ENCODE assay signal across 10 mouse cellular contexts in genomic region chr15:91752111-91752510, GRCm38 (mm10).
DNase-seq lines count a peak whose midpoint lies in the region; ATAC-seq and TF ChIP-seq lines count a peak whose summit lies in the region.
"Had no signal": no experiment of that assay in that cellular context is flagged by ENCODE, and none has a peak within 500 bp of the region (broad histone marks: within the 10 kb centered on the region; RNA-seq: fewer than 3 reads in every experiment).

No protein-coding gene starts in this region.

- no peak for TF ChIP-seq EP300 in liver, postnatal 0 days (IDR thresholded peaks at IDR 0.05; ENCODE audit: low read depth)

- no peak overlapping the region for H3K27ac ChIP-seq in liver, postnatal 0 days (ENCODE audit: low read depth)
- H3K27ac ChIP-seq in layer of hippocampus, adult 2 months, result peak overlapping the region; percentile 63; the same call in 1 of the 2 replicates
- H3K27ac ChIP-seq in midbrain, postnatal 0 days (ENCODE audit: low read depth, low read length), result no peak overlapping the region
- H3K27ac ChIP-seq: liver, embryonic 15.5 days had no signal

- peak; percentile 4 for DNase-seq in CD4-positive, CD25-positive, alpha-beta regulatory T cell, adult 2 months (ENCODE audit: low read depth, low spot score)
- peak; percentile 21 for DNase-seq in liver, postnatal 0 days
- DNase-seq in liver, result no peak
- peak; percentile 32 to 67 for DNase-seq in cerebellum, postnatal 25 days
- DNase-seq in layer of hippocampus, adult 2 months (ENCODE audit: low spot score in 2 of 2), result peak; percentile 51 to 61
- peak; percentile 63 for DNase-seq in midbrain, postnatal 0 days (ENCODE audit: low spot score)

- 61% methylated on average over 12 of the region's 12 CpGs for WGBS in liver, postnatal 0 days (ENCODE audit: insufficient replicate concordance)
- WGBS in midbrain, postnatal 0 days, result 53% methylated on average over 12 of the region's 12 CpGs

- H3K27me3 ChIP-seq in liver, postnatal 0 days (ENCODE audit: insufficient read depth, low read length), result no peaks in the 10 kb centered on the region
- H3K27me3 ChIP-seq in midbrain, postnatal 0 days (ENCODE audit: insufficient read depth, low read length), result no peaks in the 10 kb centered on the region
- H3K27me3 ChIP-seq: liver, embryonic 15.5 days had no signal

- no peaks in the 10 kb centered on the region for H3K4me1 ChIP-seq in liver, postnatal 0 days (ENCODE audit: insufficient read depth)
- no peaks in the 10 kb centered on the region for H3K4me1 ChIP-seq in midbrain, postnatal 0 days (ENCODE audit: insufficient read depth, low read length)
- H3K4me1 ChIP-seq: liver, embryonic 15.5 days had no signal

- no peak for ATAC-seq in CD4-positive, CD25-positive, alpha-beta regulatory T cell, adult 4 months
- ATAC-seq in liver, postnatal 0 days, result no peak
- ATAC-seq in midbrain, postnatal 0 days (ENCODE audit: low FRiP score), result no peak
- no peak for ATAC-seq in megakaryocyte, adult 5-6 weeks (ENCODE audit: poor library complexity, severe bottlenecking)

- no peaks in the 10 kb centered on the region; the same call in 1 of the 2 replicates for H3K36me3 ChIP-seq in liver, postnatal 0 days (replicated peaks; ENCODE audit: insufficient read depth, low read length)
- no peaks in the 10 kb centered on the region for H3K36me3 ChIP-seq in midbrain, postnatal 0 days (ENCODE audit: insufficient read depth, low read length)
- H3K36me3 ChIP-seq: liver, embryonic 15.5 days had no signal

- no peak overlapping the region for H3K4me3 ChIP-seq in liver, postnatal 0 days (ENCODE audit: low read depth, low read length)
- H3K4me3 ChIP-seq in layer of hippocampus, adult 2 months, result peak overlapping the region; percentile 26
- no peak overlapping the region for H3K4me3 ChIP-seq in midbrain, postnatal 0 days (ENCODE audit: low read depth, low read length)
- H3K4me3 ChIP-seq: erythroblast, embryonic 14.5 days; liver, embryonic 15.5 days had no signal

- H3K9ac ChIP-seq in liver, postnatal 0 days (replicated peaks), result no peak overlapping the region
- H3K9ac ChIP-seq in midbrain, postnatal 0 days (replicated peaks; ENCODE audit: low read length, poor library complexity, severe bottlenecking), result no peak overlapping the region
- H3K9ac ChIP-seq: liver, embryonic 15.5 days had no signal

- peak; percentile 50 for TF ChIP-seq CTCF in liver, postnatal 0 days (IDR thresholded peaks at IDR 0.05; ENCODE audit: low read depth)
- TF ChIP-seq CTCF in layer of hippocampus, adult 2 months (conservative IDR thresholded peaks at IDR 0.05), result peak; percentile 82
- peak; percentile 74 for TF ChIP-seq CTCF in midbrain, postnatal 0 days (IDR thresholded peaks at IDR 0.05)

- no peak overlapping the region for H3K4me2 ChIP-seq in liver, postnatal 0 days (ENCODE audit: low read depth, low read length)
- no peak overlapping the region for H3K4me2 ChIP-seq in midbrain, postnatal 0 days (ENCODE audit: low read depth, low read length, poor library complexity, severe bottlenecking)
- H3K4me2 ChIP-seq: liver, embryonic 15.5 days had no signal

- H3K9me3 ChIP-seq in liver, postnatal 0 days (ENCODE audit: low read length), result no peaks in the 10 kb centered on the region
- H3K9me3 ChIP-seq in midbrain, postnatal 0 days (ENCODE audit: low read length), result no peaks in the 10 kb centered on the region
- H3K9me3 ChIP-seq: liver, embryonic 15.5 days had no signal
